Mouse (Mus musculus) liver, embryonic 16.5 days (tissue): ENCODE data around the gene R3hcc1l. TPM values are rescaled to one million over a fixed set of nuclear protein-coding genes. Genes with fewer than 3 reads are reported as not detected.

Experiments used
- ATAC-seq: fragments of 200-750 bp; cut with Nextera tagmentation; 2 replicates; pipeline ENCODE4 v1.8.0; 2017; ENCODE audit warnings: low read depth, mild to moderate bottlenecking, moderate number of reproducible peaks, moderate library complexity
- H3K27ac ChIP-seq: fragments of 300-500 bp; sonication (generic); 2 replicates; pipeline ENCODE4 v1.5.1; 2014; ENCODE audit warnings: mild to moderate bottlenecking, low read length
- H3K27me3 ChIP-seq: fragments of 300-500 bp; sonication (generic); 2 replicates; pipeline ENCODE4 v1.6.1; 2014; ENCODE audit warnings: low read depth, low read length, mixed read lengths; ENCODE audit not compliant: control insufficient read depth, insufficient read depth
- H3K36me3 ChIP-seq: fragments of 300-500 bp; sonication (generic); 2 replicates; pipeline ENCODE4 v1.6.1; 2014; ENCODE audit warnings: mild to moderate bottlenecking; ENCODE audit not compliant: control insufficient read depth, insufficient read depth
- H3K4me1 ChIP-seq: fragments of 300-500 bp; sonication (generic); 2 replicates; pipeline ENCODE4 v1.6.1; 2014; ENCODE audit warnings: low read depth, low read length, mixed read lengths; ENCODE audit not compliant: control insufficient read depth
- H3K4me2 ChIP-seq: fragments of 300-500 bp; sonication (generic); 2 replicates; pipeline ENCODE4 v1.6.1; 2014; ENCODE audit warnings: low read depth, low read length, mixed read lengths
- H3K4me3 ChIP-seq: fragments of 300-500 bp; sonication (generic); 2 replicates; pipeline ENCODE4 v1.5.1; 2014; ENCODE audit warnings: low read depth, mild to moderate bottlenecking, low read length
- H3K9ac ChIP-seq: fragments of 300-500 bp; sonication (generic); 2 replicates; pipeline ENCODE4 v1.6.1; 2014; ENCODE audit warnings: low read depth, low read length
- H3K9me3 ChIP-seq: fragments of 300-500 bp; sonication (generic); replicated peaks from 2 replicates; pipeline ENCODE4 v1.6.1; 2016; ENCODE audit warnings: low read length; ENCODE audit not compliant: control insufficient read depth
- WGBS: fragments of 180-500 bp; shearing (Covaris S2); extraction: QIAGEN DNeasy Blood & Tissue Kit; methylation state at CpG from one replicate; pipeline ENCODE4 v1.1.7; 2014; ENCODE audit not compliant: insufficient replicate concordance; 5-methylcytosine and 5-hydroxymethylcytosine counted together
- polyA plus RNA-seq: library from polyadenylated mRNA; unstranded; fragments of >200 nt; fragmentation: Nextera tagmentation; extraction: Ambion mirVana; gene quantifications from 2 replicates; pipeline ENCODE4 v1.2.1, GENCODE M21; 2015

Gene R3hcc1l
- polyA plus RNA-seq, 1 experiment from 2014 or later: 12.4 TPM

DNA sequence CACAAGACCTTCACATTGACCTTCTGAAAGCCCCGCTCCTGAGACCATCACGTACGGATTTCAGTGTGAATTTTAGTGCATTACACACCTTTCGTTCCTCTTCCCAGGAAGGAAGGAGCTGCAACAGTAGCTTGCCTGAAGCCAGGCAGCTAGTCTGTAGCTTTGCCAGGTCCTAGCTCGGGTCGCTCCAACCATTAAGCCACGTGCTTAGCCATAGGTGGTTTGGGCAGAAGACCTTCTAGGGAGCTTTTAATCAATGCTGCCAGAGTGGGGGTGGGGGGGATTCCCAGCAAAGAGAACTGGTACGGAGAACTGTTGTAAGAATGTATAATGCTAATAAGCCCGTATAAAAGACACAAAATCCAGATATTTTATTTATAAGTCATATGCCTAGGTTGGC, 121.7 kb downstream of the R3hcc1l start:
- H3K4me2 ChIP-seq: no peak overlapping the region
- H3K27me3 ChIP-seq: no peaks in the 10 kb centered on the region
- no peaks in the 10 kb centered on the region for H3K9me3 ChIP-seq
- no peaks in the 10 kb centered on the region for H3K4me1 ChIP-seq
- no peak for ATAC-seq
- H3K27ac ChIP-seq: no peak overlapping the region
- no peak overlapping the region for H3K9ac ChIP-seq
- WGBS: 65% methylated on average over 9 of the region's 9 CpGs
- H3K36me3 ChIP-seq: no peaks in the 10 kb centered on the region
- H3K4me3 ChIP-seq: no peak overlapping the region

Other genes starting within 250 kb of the R3hcc1l start
- gene Crtac1, start 87.0 kb upstream of the R3hcc1l start, polyA plus RNA-seq: 0.08 TPM in 1 of 2 replicates, not detected in the other
- gene Loxl4, start 94.1 kb downstream of the R3hcc1l start, polyA plus RNA-seq: 0.07 and 0.09 TPM in 2 replicates
- 4.5 and 5.6 TPM in 2 replicates for gene Pyroxd2, start 234.0 kb downstream of the R3hcc1l start, polyA plus RNA-seq